Mouse (Mus musculus) kidney, adult 9 months (tissue): ENCODE results near the gene Thada.
"Not testable (repeated sequence)": the region's sequence is repeated elsewhere in the genome, so short reads cannot be mapped to it uniquely, and the experiment has no call there.

ENCODE experiments used
- DNase-seq: peaks from one replicate; pipeline ENCODE4 v3.0.0; 2022

Gene Thada

DNA sequence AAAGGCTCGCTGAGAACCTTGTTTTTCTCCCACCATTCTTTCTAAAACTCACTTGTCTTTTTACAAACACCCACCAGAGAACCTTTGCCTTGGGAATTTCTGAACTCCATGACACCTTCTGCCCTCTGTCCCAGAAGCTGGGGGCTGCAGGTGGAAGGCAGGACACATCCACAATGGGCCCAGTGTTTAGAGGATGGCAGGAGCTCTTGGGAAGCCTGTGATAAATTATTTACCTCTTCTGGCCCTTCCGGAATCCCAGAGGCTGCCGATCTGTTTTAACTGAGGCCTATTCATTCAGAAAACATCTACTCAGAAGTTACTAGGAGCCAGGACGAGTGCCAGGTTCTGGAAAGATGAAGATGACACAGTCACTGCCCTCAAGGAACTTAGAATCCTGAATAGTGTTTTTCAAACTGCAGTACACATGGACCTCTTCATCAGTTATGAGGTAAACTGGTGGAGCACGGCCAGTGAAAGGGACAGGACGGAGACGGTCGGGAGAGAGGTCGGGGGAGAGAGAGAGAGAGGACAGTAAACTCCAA lies 209.7 kb downstream of the Thada start:
- peak; percentile 44 for DNase-seq

DNA sequence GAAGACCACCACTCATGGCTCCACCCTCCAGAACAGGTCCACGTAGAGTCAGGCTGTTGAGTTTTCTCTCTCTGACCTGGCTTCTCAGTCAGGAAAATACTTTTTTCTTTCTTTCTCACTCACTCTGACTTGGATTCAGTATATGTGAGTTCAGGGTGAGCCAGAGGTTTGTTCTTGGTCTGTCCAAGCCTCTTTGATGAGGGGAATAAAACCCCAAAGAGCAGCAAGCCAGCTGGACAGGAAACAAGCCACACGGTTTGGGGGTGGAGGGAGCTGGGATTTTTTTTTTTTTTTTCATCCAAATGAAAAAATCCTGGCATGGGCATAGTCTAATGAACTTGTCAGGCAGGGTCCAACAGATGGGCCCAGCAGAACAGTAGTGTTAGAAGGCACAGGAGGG lies 210.2 kb downstream of the Thada start:
- DNase-seq = no peak

GRCm38 (mm10) chr17:84251426-84251825 lies 214.6 kb downstream of the Thada start:
- DNase-seq = peak; percentile 40

- DNase-seq = no peak
These were observed 221.7 kb downstream of the Thada start for GRCm38 (mm10) chr17:84244182-84244920.

DNA sequence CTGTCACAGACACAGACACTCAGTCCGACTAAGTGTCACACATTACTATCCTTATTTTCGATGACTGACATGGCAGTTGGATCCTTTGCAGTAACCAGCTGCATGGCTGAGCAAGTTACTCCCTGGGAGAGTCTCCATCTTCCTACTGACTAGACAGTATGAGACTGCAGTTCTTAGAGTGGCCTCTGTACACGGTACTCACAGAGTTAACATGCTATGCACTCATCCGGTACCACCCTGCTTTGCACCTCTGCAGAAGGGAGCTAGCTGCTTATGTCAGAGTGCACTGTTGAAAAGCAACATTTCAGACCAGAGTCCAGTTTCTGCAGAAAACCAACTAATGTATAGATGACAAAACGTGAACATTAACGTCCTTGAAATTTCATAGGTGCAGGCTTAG lies 222.2 kb downstream of the Thada start:
- no peak for DNase-seq

DNA sequence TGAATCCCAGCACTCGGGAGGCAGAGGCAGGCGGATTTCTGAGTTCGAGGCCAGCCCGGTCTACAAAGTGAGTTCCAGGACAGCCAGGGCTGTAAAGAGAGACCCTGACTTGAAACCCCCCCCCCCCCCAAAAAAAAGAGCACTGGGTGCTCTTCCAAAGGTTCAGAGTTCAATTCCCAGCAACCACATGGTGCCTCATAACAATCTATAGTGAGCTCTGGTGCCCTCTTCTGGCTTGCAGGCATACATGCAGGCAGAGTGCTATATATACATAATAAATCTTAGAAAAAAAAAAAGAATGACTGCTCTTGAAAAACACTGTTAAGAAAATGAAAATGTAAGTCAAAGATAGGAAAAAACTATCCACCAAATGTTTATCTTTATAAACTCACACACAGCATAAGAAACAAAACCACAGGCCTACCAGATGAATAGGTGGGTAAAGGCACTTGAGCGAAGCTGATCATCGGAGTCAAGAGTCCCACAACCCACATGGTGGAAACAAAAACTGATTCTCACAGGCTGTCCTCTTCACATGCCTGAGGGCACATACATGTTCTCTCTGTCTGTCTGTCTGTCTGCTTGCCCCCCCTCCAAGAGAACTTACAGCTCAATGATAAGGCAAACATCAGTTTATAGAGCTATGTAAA lies 224.6 kb downstream of the Thada start:
- DNase-seq = no peak

GRCm38 (mm10) chr17:84239679-84240292 lies 226.2 kb downstream of the Thada start:
- DNase-seq = peak; percentile 50

GRCm38 (mm10) chr17:84238174-84238573 lies 227.8 kb downstream of the Thada start:
- DNase-seq = no peak

DNA sequence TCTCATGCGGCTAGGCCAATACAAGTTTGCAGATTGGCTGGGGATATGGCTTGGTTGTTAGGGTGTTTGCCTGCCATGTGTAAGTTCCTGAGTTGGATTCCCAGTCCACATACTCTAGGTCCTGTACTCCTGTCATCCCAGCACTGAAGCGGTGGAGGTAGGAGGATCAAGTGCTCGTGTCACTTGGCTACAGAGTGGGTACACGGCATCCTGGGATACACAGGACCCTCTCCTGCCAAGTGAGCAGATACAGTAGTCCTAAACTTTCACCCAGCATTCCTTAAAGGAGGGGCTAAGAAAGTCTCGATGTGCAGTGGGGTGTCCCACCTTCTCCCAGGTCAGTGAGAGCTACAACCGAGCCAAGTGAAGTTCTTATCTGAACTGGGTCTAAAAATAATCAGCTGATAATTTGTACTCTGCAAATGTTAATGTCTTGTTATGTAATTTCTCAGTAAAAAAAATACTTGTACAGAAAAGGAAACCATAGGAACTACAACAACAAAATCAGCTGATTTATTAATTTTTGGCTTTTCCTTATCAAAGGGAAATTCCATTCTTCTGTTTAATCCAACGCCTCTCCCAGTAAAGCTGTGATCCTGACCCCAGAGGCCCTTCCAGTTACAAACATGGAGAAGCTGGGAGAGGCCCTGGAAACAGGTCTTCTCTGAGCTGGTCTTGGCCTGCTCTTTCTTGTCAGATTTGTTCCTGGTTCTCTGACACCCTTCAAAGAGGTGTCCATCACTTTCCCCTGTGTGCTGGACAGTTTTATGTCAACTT lies 229.0 kb downstream of the Thada start:
- DNase-seq = no peak

DNA sequence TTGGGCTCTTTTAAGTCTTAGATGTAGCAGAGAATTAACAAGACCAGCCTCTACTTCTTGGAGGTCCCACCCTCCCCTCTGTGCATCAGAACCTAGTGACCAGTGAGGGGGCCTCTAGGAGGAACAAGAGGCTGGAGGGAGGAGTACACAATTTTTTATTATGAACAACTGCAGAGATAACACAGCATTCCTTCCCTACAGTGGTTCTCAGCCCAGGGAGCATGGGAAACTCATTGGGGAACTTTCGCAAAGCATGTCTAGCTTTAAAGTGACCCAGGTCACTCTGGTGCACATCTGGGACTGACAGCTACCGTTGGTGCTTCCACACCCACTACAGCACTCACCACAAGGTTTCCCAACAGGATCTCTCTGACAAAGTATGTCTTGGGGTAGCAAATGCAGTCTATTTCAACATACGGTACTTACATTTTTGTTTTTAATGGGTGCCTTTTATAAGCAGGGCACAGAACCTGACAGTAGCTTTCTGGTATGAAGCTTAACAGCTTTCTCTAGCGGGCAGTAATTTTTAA lies 230.5 kb downstream of the Thada start:
- no peak for DNase-seq

GRCm38 (mm10) chr17:84234785-84235184 lies 231.2 kb downstream of the Thada start:
- not testable (repeated sequence) for DNase-seq

DNA sequence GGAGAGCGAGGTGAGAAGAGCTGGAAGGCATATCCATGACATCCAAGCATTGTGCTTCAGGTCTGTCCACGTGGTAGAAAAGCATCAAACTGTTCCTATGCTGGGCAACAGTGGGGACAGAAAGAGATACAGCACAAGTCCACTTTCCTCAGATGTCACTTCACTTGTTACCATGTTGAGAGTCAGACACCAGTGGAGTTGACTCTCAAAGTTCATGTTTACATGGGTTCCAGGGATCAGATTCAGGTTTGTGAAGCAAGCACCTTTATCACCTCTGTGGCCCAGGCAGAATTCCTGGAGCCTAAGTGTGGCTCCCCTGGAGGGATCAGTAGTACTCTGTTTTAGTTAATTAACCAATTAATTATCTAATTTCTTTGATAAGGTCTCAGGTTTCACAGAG lies 232.2 kb downstream of the Thada start:
- DNase-seq = no peak

DNA sequence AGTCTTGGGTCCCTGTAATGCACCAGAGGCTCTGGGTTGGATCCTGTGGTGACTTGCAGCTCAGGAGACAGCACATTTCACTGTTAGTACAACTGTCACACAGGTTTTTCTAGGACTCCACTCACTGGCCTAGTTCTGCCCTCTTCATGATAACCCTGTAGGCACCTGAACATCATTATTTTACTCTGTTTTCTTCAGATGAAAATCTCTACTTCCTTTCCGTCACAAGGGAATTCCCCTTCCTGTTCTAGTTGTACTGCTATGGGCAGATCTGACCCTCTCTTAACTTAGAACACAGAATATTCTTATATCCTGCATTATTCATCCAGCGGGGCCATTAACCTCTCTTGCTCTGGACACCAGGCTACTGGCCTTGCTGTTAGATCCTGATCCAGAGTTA lies 234.6 kb downstream of the Thada start:
- DNase-seq = no peak

GRCm38 (mm10) chr17:84228223-84228622 lies 237.8 kb downstream of the Thada start:
- peak; percentile 45 for DNase-seq

GRCm38 (mm10) chr17:84226681-84227080 lies 239.3 kb downstream of the Thada start:
- no peak for DNase-seq

- DNase-seq = no peak
These were observed 239.8 kb downstream of the Thada start for GRCm38 (mm10) chr17:84226231-84226630.

- DNase-seq = peak; percentile 49
These were observed 241.7 kb downstream of the Thada start for GRCm38 (mm10) chr17:84224217-84224887.

- not testable (repeated sequence) for DNase-seq
These were observed 247.2 kb downstream of the Thada start for GRCm38 (mm10) chr17:84218841-84219240.

DNA sequence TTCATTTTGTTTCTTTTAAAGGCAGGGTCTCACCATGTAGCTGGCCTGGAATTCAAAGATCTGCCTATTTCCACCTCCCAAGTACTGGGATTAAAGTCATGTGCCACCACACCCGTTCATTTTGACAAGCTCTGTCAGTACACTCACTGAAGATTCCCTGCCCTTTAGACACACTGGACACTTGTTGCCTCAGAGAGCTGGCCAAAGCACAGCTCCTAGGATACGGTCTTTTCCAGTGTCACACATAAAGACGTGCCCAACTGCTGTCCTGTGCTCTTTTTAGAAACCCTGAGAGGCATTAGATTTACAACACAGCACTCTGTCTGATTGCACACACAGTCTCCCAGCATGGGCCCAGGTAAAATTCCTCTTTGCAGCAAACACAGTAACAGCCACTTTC lies 248.3 kb downstream of the Thada start:
- no peak for DNase-seq

DNA sequence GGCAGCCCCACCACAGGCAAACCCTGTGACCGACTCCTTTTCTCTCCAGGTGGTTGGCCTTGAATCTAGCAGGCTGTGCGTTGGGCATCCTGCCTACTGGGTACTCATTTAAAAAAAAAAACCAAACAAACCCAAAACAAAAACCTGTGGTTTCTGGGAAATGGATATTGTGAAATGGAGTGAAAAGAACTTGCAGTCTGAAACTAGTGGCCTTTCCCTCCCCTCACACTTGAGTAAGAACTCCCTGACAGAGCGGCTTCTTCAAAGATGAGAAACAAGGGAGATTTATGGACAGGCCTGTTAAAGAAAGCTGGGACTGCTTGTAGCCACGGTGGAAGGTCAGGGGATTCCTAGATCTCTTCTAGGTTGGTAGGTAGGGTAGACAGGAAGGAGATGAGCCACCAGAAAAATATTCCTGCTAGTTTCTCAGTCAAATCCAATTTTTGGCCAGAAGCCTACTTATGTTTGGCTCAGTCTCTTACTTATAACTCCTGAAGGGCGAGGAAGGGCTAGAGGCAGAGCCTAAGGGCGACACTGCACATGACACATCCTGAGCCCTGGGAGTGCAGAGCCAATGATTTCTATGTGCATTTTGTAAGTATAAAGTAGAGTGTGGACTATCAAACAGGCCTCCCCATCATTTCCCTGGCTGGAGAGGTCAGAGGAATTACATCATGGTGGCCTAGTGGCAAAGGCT lies 250.6 kb downstream of the Thada start:
- DNase-seq = no peak

GRCm38 (mm10) chr17:84213464-84213863 lies 252.5 kb downstream of the Thada start:
- DNase-seq = no peak

- DNase-seq = no peak
These were observed 258.4 kb downstream of the Thada start for GRCm38 (mm10) chr17:84207611-84208010.
